Mouse (Mus musculus) adrenal gland, postnatal 25 days (tissue): ENCODE results near the gene Gzmg. TPM values are rescaled to one million over a fixed set of nuclear protein-coding genes. Genes with fewer than 3 reads are reported as not detected.

Source experiments
- total RNA-seq: library from RNA; stranded (reverse); gene quantifications from 2 replicates; pipeline ENCODE4 v1.2.3, GENCODE M21; 2021

The Gzmg gene
- total RNA-seq, 1 experiment from 2014 or later = not detected

Other genes starting within 250 kb of the Gzmg start
- gene Cma1, start 214.9 kb downstream of the Gzmg start, total RNA-seq = 0.49 and 1.2 TPM in 2 replicates
- not detected in 2 replicates for gene Cma2, start 208.6 kb downstream of the Gzmg start, total RNA-seq
- not detected in 2 replicates for gene Mcpt1, start 141.6 kb downstream of the Gzmg start, total RNA-seq
- not detected in 2 replicates for gene Mcpt9, start 129.1 kb downstream of the Gzmg start, total RNA-seq
- not detected in 2 replicates for gene Mcpt2, start 117.5 kb downstream of the Gzmg start, total RNA-seq
- gene Mcpt4, start 97.3 kb downstream of the Gzmg start, total RNA-seq = 0.97 and 1.1 TPM in 2 replicates
- not detected in 2 replicates for gene Mcpt8, start 74.3 kb downstream of the Gzmg start, total RNA-seq
- gene Ctsg, start 57.0 kb downstream of the Gzmg start, total RNA-seq = not detected in 2 replicates
- gene Gzme, start 39.0 kb downstream of the Gzmg start, total RNA-seq = not detected in 2 replicates
- not detected in 2 replicates for gene Gzmd, start 27.0 kb downstream of the Gzmg start, total RNA-seq
- gene Gzmn, start 15.0 kb upstream of the Gzmg start, total RNA-seq = not detected in 2 replicates
- gene Gzmf, start 51.8 kb upstream of the Gzmg start, total RNA-seq = not detected in 2 replicates
- gene Gzmc, start 75.1 kb upstream of the Gzmg start, total RNA-seq = not detected in 2 replicates
- gene Gzmb, start 102.7 kb upstream of the Gzmg start, total RNA-seq = not detected in 2 replicates
- gene Atp12a, start 205.5 kb upstream of the Gzmg start, total RNA-seq = not detected in 2 replicates
- gene Rnf17, start 243.0 kb upstream of the Gzmg start, total RNA-seq = 1.6 and 1.7 TPM in 2 replicates